Mouse (Mus musculus) forebrain, embryonic 15.5 days (tissue): ENCODE measurements around the gene Spock1. TPM values are rescaled to one million over a fixed set of nuclear protein-coding genes. Genes with fewer than 3 reads are reported as not detected.

Experiments used
- ATAC-seq: fragments of 200-750 bp; cut with Nextera tagmentation; replicated peaks from 2 replicates; pipeline ENCODE4 v1.8.0; 2017; ENCODE audit warnings: mild to moderate bottlenecking, moderate TSS enrichment, moderate library complexity
- H3K27ac ChIP-seq: fragments of 300-500 bp; sonication (generic); replicated peaks from 2 replicates; pipeline ENCODE4 v1.5.1; 2015; ENCODE audit warnings: mild to moderate bottlenecking, inconsistent platforms
- H3K27me3 ChIP-seq: fragments of 300-500 bp; sonication (generic); 2 replicates; pipeline ENCODE4 v1.6.1; 2015; ENCODE audit warnings: inconsistent platforms
- H3K36me3 ChIP-seq: fragments of 300-500 bp; sonication (generic); 2 replicates; pipeline ENCODE4 v1.6.1; 2015; ENCODE audit warnings: mild to moderate bottlenecking, inconsistent platforms
- H3K4me1 ChIP-seq: fragments of 300-500 bp; sonication (generic); 2 replicates; pipeline ENCODE4 v1.6.1; 2015; ENCODE audit warnings: inconsistent platforms
- H3K4me2 ChIP-seq: fragments of 300-500 bp; sonication (generic); replicated peaks from 2 replicates; pipeline ENCODE4 v1.6.1; 2015; ENCODE audit warnings: mild to moderate bottlenecking, inconsistent platforms
- H3K4me3 ChIP-seq: fragments of 300-500 bp; sonication (generic); 2 replicates; pipeline ENCODE4 v1.5.1; 2015; ENCODE audit warnings: mild to moderate bottlenecking, inconsistent platforms
- H3K9ac ChIP-seq: fragments of 300-500 bp; sonication (generic); replicated peaks from 2 replicates; pipeline ENCODE4 v1.6.1; 2015; ENCODE audit warnings: mild to moderate bottlenecking, inconsistent platforms
- H3K9me3 ChIP-seq: fragments of 300-500 bp; sonication (generic); 2 replicates; pipeline ENCODE4 v1.6.1; 2016; ENCODE audit warnings: inconsistent platforms
- WGBS: fragments of 180-500 bp; shearing (Covaris S2); methylation state at CpG from one replicate; pipeline ENCODE4 v1.1.7; 2015; ENCODE audit warnings: mixed read lengths; 5-methylcytosine and 5-hydroxymethylcytosine counted together
- polyA plus RNA-seq: library from polyadenylated mRNA; unstranded; fragments of >200 nt; fragmentation: Nextera tagmentation; extraction: Ambion mirVana; gene quantifications from 2 replicates; pipeline ENCODE4 v1.2.1, GENCODE M21; 2015

The Spock1 gene
- polyA plus RNA-seq, 1 experiment from 2014 or later = 35.9 TPM

- no peaks in the 10 kb centered on the region for H3K9me3 ChIP-seq
- no peak overlapping the region for H3K27ac ChIP-seq
- H3K36me3 ChIP-seq = no peaks in the 10 kb centered on the region
- no peaks in the 10 kb centered on the region for H3K27me3 ChIP-seq
- ATAC-seq = no peak
- H3K4me1 ChIP-seq = no peaks in the 10 kb centered on the region
- H3K4me2 ChIP-seq = no peak overlapping the region
- H3K4me3 ChIP-seq = no peak overlapping the region
- no peak overlapping the region for H3K9ac ChIP-seq
- 64% methylated on average over 6 of the region's 6 CpGs for WGBS
Measured at GRCm38 (mm10) chr13:57741186-57741585, 166.9 kb downstream of the Spock1 start.

GRCm38 (mm10) chr13:57740473-57740872, 167.7 kb downstream of the Spock1 start:
- no peak overlapping the region for H3K4me2 ChIP-seq
- H3K27ac ChIP-seq = no peak overlapping the region
- H3K4me1 ChIP-seq = no peaks in the 10 kb centered on the region
- no peaks in the 10 kb centered on the region for H3K9me3 ChIP-seq
- 71% methylated on average over 5 of the region's 5 CpGs for WGBS
- H3K27me3 ChIP-seq = no peaks in the 10 kb centered on the region
- H3K4me3 ChIP-seq = no peak overlapping the region
- no peak for ATAC-seq
- H3K9ac ChIP-seq = no peak overlapping the region
- no peaks in the 10 kb centered on the region for H3K36me3 ChIP-seq

- Histone ChIP-seq H3K9ac (no peak overlapping the region), H3K27ac (no peak overlapping the region), H3K36me3 (no peaks in the 10 kb centered on the region), H3K4me1 (no peaks in the 10 kb centered on the region), H3K4me3 (no peak overlapping the region), H3K27me3 (no peaks in the 10 kb centered on the region), H3K9me3 (no peaks in the 10 kb centered on the region), H3K4me2 (no peak overlapping the region)
- no peak for ATAC-seq
- WGBS = 68% methylated on average over 7 of the region's 7 CpGs
Measured at GRCm38 (mm10) chr13:57736060-57736459, 172.1 kb downstream of the Spock1 start.

GRCm38 (mm10) chr13:57734549-57734948, 173.6 kb downstream of the Spock1 start:
- H3K4me3 ChIP-seq = no peak overlapping the region
- H3K27me3 ChIP-seq = no peaks in the 10 kb centered on the region
- ATAC-seq = no peak
- no peak overlapping the region for H3K4me2 ChIP-seq
- H3K9me3 ChIP-seq = no peaks in the 10 kb centered on the region
- H3K9ac ChIP-seq = no peak overlapping the region
- WGBS = 86% methylated on average over 4 of the region's 4 CpGs
- H3K36me3 ChIP-seq = no peaks in the 10 kb centered on the region
- H3K27ac ChIP-seq = no peak overlapping the region
- H3K4me1 ChIP-seq = no peaks in the 10 kb centered on the region

- Histone ChIP-seq H3K4me2 (no peak overlapping the region), H3K4me3 (no peak overlapping the region), H3K4me1 (no peaks in the 10 kb centered on the region), H3K9ac (no peak overlapping the region), H3K36me3 (no peaks in the 10 kb centered on the region), H3K27me3 (no peaks in the 10 kb centered on the region), H3K9me3 (no peaks in the 10 kb centered on the region), H3K27ac (no peak overlapping the region)
- ATAC-seq = no peak
- 96% methylated on average over 1 of the region's 1 CpGs for WGBS
Measured at GRCm38 (mm10) chr13:57733521-57733920, 174.6 kb downstream of the Spock1 start.

- no peak overlapping the region for H3K4me2 ChIP-seq
- H3K27ac ChIP-seq = no peak overlapping the region
- no peaks in the 10 kb centered on the region for H3K4me1 ChIP-seq
- 38% methylated on average over 2 of the region's 2 CpGs for WGBS
- no peak for ATAC-seq
- H3K27me3 ChIP-seq = no peaks in the 10 kb centered on the region
- H3K9me3 ChIP-seq = no peaks in the 10 kb centered on the region
- no peak overlapping the region for H3K9ac ChIP-seq
- H3K4me3 ChIP-seq = no peak overlapping the region
- no peaks in the 10 kb centered on the region for H3K36me3 ChIP-seq
Measured at GRCm38 (mm10) chr13:57732251-57732650, 175.9 kb downstream of the Spock1 start.

- ATAC-seq = no peak
- WGBS = 83% methylated on average over 11 of the region's 11 CpGs
- H3K9me3 ChIP-seq = no peaks in the 10 kb centered on the region
- H3K4me3 ChIP-seq = no peak overlapping the region
- no peak overlapping the region for H3K9ac ChIP-seq
- no peaks in the 10 kb centered on the region for H3K27me3 ChIP-seq
- no peaks in the 10 kb centered on the region for H3K4me1 ChIP-seq
- H3K4me2 ChIP-seq = no peak overlapping the region
- H3K27ac ChIP-seq = no peak overlapping the region
- no peaks in the 10 kb centered on the region for H3K36me3 ChIP-seq
Measured at GRCm38 (mm10) chr13:57727716-57728115, 180.4 kb downstream of the Spock1 start.

- Histone ChIP-seq H3K27me3 (no peaks in the 10 kb centered on the region), H3K36me3 (no peaks in the 10 kb centered on the region), H3K9me3 (no peaks in the 10 kb centered on the region)
Measured at GRCm38 (mm10) chr13:57726654-57727053, 181.5 kb downstream of the Spock1 start.

GRCm38 (mm10) chr13:57722329-57722936, 185.7 kb downstream of the Spock1 start:
- Histone ChIP-seq H3K9me3 (no peaks in the 10 kb centered on the region), H3K4me2 (no peak overlapping the region), H3K9ac (no peak overlapping the region), H3K36me3 (no peaks in the 10 kb centered on the region), H3K27ac (no peak overlapping the region), H3K27me3 (no peaks in the 10 kb centered on the region), H3K4me1 (no peaks in the 10 kb centered on the region), H3K4me3 (no peak overlapping the region)
- ATAC-seq = no peak
- WGBS = 75% methylated on average over 17 of the region's 17 CpGs

More at GRCm38 (mm10) chr13:57726654-57727053, 181.5 kb downstream of the Spock1 start:
- Histone ChIP-seq H3K4me2 (no peak overlapping the region), H3K9ac (no peak overlapping the region), H3K4me3 (no peak overlapping the region), H3K4me1 (no peaks in the 10 kb centered on the region), H3K27ac (no peak overlapping the region)
- WGBS = 90% methylated on average over 7 of the region's 7 CpGs
- ATAC-seq = no peak

- H3K4me1 ChIP-seq = no peaks in the 10 kb centered on the region
- no peak; the same call in 1 of the 2 replicates for ATAC-seq
- WGBS = 63% methylated on average over 20 of the region's 20 CpGs
- no peak overlapping the region for H3K4me3 ChIP-seq
- no peak overlapping the region for H3K4me2 ChIP-seq
- H3K9me3 ChIP-seq = no peaks in the 10 kb centered on the region
- no peak overlapping the region for H3K9ac ChIP-seq
- no peak overlapping the region for H3K27ac ChIP-seq
- no peaks in the 10 kb centered on the region for H3K27me3 ChIP-seq
- no peaks in the 10 kb centered on the region for H3K36me3 ChIP-seq
Measured at GRCm38 (mm10) chr13:57721524-57722279, 186.4 kb downstream of the Spock1 start.

GRCm38 (mm10) chr13:57718087-57718486, 190.0 kb downstream of the Spock1 start:
- WGBS = 15% methylated on average over 5 of the region's 5 CpGs
- Histone ChIP-seq H3K9me3 (no peaks in the 10 kb centered on the region), H3K27ac (no peak overlapping the region), H3K4me1 (no peaks in the 10 kb centered on the region), H3K4me2 (no peak overlapping the region), H3K4me3 (no peak overlapping the region), H3K9ac (no peak overlapping the region), H3K36me3 (no peaks in the 10 kb centered on the region), H3K27me3 (no peaks in the 10 kb centered on the region)
- ATAC-seq = no peak

- H3K9ac ChIP-seq = no peak overlapping the region
- 83% methylated on average over 4 of the region's 4 CpGs for WGBS
- H3K4me1 ChIP-seq = no peaks in the 10 kb centered on the region
- no peaks in the 10 kb centered on the region for H3K9me3 ChIP-seq
- no peak overlapping the region for H3K4me3 ChIP-seq
- ATAC-seq = no peak
- no peaks in the 10 kb centered on the region for H3K36me3 ChIP-seq
- H3K27ac ChIP-seq = no peak overlapping the region
- no peaks in the 10 kb centered on the region for H3K27me3 ChIP-seq
- H3K4me2 ChIP-seq = no peak overlapping the region
Measured at GRCm38 (mm10) chr13:57712910-57713309, 195.2 kb downstream of the Spock1 start.

GRCm38 (mm10) chr13:57708425-57708824, 199.7 kb downstream of the Spock1 start:
- H3K9me3 ChIP-seq = no peaks in the 10 kb centered on the region
- no peaks in the 10 kb centered on the region for H3K36me3 ChIP-seq
- H3K9ac ChIP-seq = no peak overlapping the region
- H3K4me3 ChIP-seq = no peak overlapping the region
- H3K27me3 ChIP-seq = no peaks in the 10 kb centered on the region
- H3K4me1 ChIP-seq = no peaks in the 10 kb centered on the region
- H3K4me2 ChIP-seq = no peak overlapping the region
- no peak overlapping the region for H3K27ac ChIP-seq
- no peak for ATAC-seq
